Mouse (Mus musculus) liver, adult 2 months (tissue): Measurements from ENCODE around the gene Slc9a6. TPM values are rescaled to one million over a fixed set of nuclear protein-coding genes. Genes with fewer than 3 reads are reported as not detected.

ENCODE experiments used
- DNase-seq: peaks from one replicate; pipeline ENCODE4 v3.0.0-alpha.2; 2011; ENCODE audit warnings: low read depth, low spot score; ENCODE audit errors: extremely low read depth
- H3K27ac ChIP-seq: fragments of 200-500 bp; replicated peaks from 2 replicates; pipeline ENCODE4 v1.5.1; 2012; ENCODE audit warnings: low read depth, mild to moderate bottlenecking, control low read depth, inconsistent platforms, low read length; ENCODE audit not compliant: insufficient read depth
- H3K27me3 ChIP-seq: fragments of 200-500 bp; 2 replicates; pipeline ENCODE4 v1.6.1; 2012; ENCODE audit warnings: mild to moderate bottlenecking, moderate library complexity, low read length, inconsistent platforms; ENCODE audit not compliant: control insufficient read depth, insufficient read depth
- H3K36me3 ChIP-seq: fragments of 200-500 bp; 2 replicates; pipeline ENCODE4 v1.6.1; 2012; ENCODE audit warnings: low read length, inconsistent platforms; ENCODE audit not compliant: control insufficient read depth, insufficient read depth
- H3K4me1 ChIP-seq: fragments of 200-500 bp; 2 replicates; pipeline ENCODE4 v1.6.1; 2011; ENCODE audit warnings: low read length; ENCODE audit not compliant: control insufficient read depth, insufficient read depth
- H3K4me3 ChIP-seq: fragments of 200-500 bp; 2 replicates; pipeline ENCODE4 v1.5.1; 2011; ENCODE audit warnings: low read depth, mild to moderate bottlenecking, control low read depth, low read length, moderate library complexity; ENCODE audit not compliant: insufficient read depth
- H3K79me2 ChIP-seq: fragments of 200-500 bp; 2 replicates; pipeline ENCODE4 v1.6.1; 2012; ENCODE audit warnings: inconsistent platforms, mild to moderate bottlenecking, low read length, moderate library complexity; ENCODE audit not compliant: control insufficient read depth, insufficient read depth
- H3K9ac ChIP-seq: fragments of 200-500 bp; 2 replicates; pipeline ENCODE4 v1.6.1; 2012; ENCODE audit warnings: low read depth, mild to moderate bottlenecking, control low read depth, inconsistent platforms, low read length
- CTCF ChIP-seq: fragments of 200-500 bp; IDR thresholded peaks from 2 replicates; pipeline ENCODE4 v1.5.1; 2011; ENCODE audit warnings: low read depth, low read length, control low read depth
- POLR2A ChIP-seq: fragments of 200-500 bp; IDR thresholded peaks from 2 replicates; pipeline ENCODE4 v1.6.1; 2011; ENCODE audit warnings: low read length, control low read depth; ENCODE audit not compliant: insufficient read depth; ENCODE audit errors: extremely low read depth
- WGBS: fragments of 180-500 bp; shearing (Covaris S2); methylation state at CpG from one replicate; pipeline ENCODE4 v1.1.7; 2018; 5-methylcytosine and 5-hydroxymethylcytosine counted together
- polyA plus RNA-seq: library from polyadenylated mRNA; depleted of rRNA; stranded (reverse); fragments of >200 nt; gene quantifications from 2 replicates; pipeline ENCODE4 v1.2.3, GENCODE M21; 2012
- total RNA-seq: library from RNA; depleted of rRNA; stranded (reverse); fragments of >200 nt; gene quantifications from 2 replicates; pipeline ENCODE4 v1.2.3, GENCODE M21; 2014

Slc9a6 gene
- total and polyA plus RNA-seq, 2 experiments: 7.8 to 11.5 TPM

DNA sequence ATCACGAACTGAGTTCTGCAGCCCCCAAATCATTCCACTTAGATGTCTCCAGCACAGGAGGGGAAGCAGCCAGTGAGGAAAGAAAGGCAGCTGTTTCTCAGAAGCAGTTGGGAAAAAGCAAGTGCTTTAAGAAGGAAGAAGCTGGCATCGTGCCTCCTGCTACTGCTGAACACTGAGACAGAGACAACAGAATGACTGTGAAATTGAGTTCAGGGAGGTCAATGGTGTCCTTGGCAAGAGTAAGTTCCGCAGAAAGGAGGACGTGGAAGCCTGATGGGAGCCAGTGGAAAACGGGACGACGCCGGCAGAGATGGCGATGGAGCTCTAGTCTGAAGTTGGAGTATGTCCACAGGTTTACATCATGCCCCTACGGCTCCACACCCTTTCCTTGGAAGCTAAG is 74.0 kb downstream of the Slc9a6 start:
- Histone ChIP-seq H3K4me3 (no peak overlapping the region), H3K27ac (no peak overlapping the region), H3K4me1 (no peaks in the 10 kb centered on the region), H3K9ac (no peak overlapping the region), H3K27me3 (no peaks in the 10 kb centered on the region), H3K79me2 (no peaks in the 10 kb centered on the region), H3K36me3 (no peaks in the 10 kb centered on the region)
- no peak for TF ChIP-seq POLR2A
- TF ChIP-seq CTCF: no peak
- no peak for DNase-seq
- 77% methylated on average over 10 of the region's 10 CpGs for WGBS

DNA sequence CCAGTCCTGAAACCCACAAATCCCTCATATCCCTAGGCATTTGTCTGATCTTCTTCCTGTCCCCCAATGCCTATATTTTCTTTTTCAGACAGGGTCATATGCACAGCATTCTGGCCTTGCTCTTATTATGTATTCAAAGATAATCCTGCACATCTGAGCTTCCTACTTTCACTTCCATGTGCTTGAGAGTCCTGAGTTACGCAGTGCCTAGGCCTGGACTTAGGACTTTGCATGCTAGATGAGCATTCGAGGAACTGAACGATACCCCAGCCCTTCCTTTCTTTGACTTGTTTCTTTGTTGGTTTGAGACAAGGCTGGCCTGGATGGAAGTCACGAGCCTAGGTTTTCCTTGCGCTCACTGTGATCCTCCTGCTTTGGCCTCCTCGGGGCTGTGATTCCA is 83.0 kb downstream of the Slc9a6 start:
- H3K4me1 ChIP-seq: no peaks in the 10 kb centered on the region
- no peak for DNase-seq
- no peak overlapping the region for H3K27ac ChIP-seq
- no peak overlapping the region for H3K4me3 ChIP-seq
- no peak overlapping the region for H3K9ac ChIP-seq
- WGBS: 76% methylated on average over 6 of the region's 6 CpGs
- H3K79me2 ChIP-seq: no peaks in the 10 kb centered on the region
- no peaks in the 10 kb centered on the region for H3K36me3 ChIP-seq
- H3K27me3 ChIP-seq: no peaks in the 10 kb centered on the region
- TF ChIP-seq CTCF (no peak), POLR2A (no peak)

DNA sequence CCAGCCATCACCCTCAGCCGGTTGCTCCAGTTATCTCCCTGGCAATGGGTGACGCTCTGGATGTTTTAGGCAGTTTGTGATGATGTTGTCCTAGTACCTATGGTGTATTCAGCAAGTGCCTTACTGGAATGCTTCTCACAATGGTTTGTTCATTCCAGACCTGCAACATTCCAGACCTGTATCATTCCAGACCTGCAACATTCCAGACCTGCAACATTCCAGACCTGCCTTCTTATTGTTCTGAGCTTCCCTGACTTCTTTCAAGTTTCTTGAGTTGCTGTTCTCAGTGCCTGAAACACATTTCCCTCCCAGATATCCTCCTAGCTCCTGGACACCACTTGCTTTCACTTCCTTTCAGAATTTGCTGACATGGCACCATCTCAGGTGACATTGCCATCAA is 85.0 kb downstream of the Slc9a6 start:
- no peak overlapping the region for H3K4me3 ChIP-seq
- no peaks in the 10 kb centered on the region for H3K4me1 ChIP-seq
- H3K27me3 ChIP-seq: no peaks in the 10 kb centered on the region
- WGBS: 55% methylated on average over 2 of the region's 2 CpGs
- no peaks in the 10 kb centered on the region for H3K36me3 ChIP-seq
- DNase-seq: no peak
- H3K79me2 ChIP-seq: no peaks in the 10 kb centered on the region
- no peak for TF ChIP-seq POLR2A
- no peak for TF ChIP-seq CTCF
- no peak overlapping the region for H3K27ac ChIP-seq
- H3K9ac ChIP-seq: no peak overlapping the region

DNA sequence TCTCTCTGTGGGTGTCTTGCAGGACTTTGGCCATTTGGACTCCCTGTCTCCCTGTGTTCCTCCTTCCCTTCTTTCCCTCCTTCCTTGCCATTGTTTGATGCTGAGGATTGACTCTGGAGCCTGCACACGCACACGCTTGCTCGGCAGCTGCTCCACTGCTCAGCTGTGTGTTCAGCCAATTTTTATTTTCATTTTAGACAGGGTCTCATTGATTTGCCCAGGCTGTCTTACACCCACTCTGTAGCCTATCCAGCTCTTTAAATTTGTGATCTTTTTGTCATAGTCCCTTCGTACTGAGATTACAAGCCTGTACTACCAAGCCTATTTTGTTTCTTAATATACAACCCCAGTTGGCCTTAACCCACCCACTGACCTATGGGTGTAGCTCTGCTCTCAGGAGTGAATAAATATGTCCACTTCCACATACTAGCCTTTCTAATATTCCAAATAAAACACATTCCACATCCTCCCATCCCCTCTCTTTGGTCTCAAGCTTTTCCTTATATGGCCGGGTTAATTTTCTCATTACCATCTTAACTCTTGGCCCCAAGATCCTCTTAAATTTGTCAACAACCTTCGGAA is 87.7 kb downstream of the Slc9a6 start:
- Histone ChIP-seq H3K4me1 (no peaks in the 10 kb centered on the region), H3K4me3 (no peak overlapping the region), H3K27me3 (no peaks in the 10 kb centered on the region), H3K79me2 (no peaks in the 10 kb centered on the region), H3K36me3 (no peaks in the 10 kb centered on the region), H3K9ac (no peak overlapping the region), H3K27ac (no peak overlapping the region)
- TF ChIP-seq POLR2A (no peak), CTCF (no peak)
- 79% methylated on average over 6 of the region's 6 CpGs for WGBS
- no peak for DNase-seq

DNA sequence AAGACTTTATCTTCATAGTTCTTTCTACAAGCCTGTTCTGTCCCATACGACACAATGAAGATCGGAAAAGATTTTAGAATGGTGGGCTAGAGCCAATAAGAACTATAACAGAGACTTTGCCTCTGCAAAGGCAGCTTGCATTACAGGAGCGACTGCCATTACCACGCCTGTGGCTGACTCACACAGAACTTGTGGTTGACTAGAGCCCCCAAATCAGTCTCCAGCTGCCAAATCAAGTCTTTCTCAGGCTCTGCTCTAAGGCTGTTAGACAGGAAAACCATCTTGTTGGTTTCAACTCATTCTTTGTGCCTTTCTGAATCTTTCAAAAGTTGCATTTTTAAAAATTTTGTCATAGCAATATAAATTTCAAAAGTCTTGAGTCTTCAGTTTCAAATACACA is 88.3 kb downstream of the Slc9a6 start:
- Histone ChIP-seq H3K27ac (no peak overlapping the region), H3K4me1 (no peaks in the 10 kb centered on the region), H3K79me2 (no peaks in the 10 kb centered on the region), H3K4me3 (no peak overlapping the region), H3K9ac (no peak overlapping the region), H3K27me3 (no peaks in the 10 kb centered on the region), H3K36me3 (no peaks in the 10 kb centered on the region)
- no peak for TF ChIP-seq CTCF
- no peak for TF ChIP-seq POLR2A
- DNase-seq: no peak
- WGBS: 87% methylated on average over 4 of the region's 4 CpGs

DNA sequence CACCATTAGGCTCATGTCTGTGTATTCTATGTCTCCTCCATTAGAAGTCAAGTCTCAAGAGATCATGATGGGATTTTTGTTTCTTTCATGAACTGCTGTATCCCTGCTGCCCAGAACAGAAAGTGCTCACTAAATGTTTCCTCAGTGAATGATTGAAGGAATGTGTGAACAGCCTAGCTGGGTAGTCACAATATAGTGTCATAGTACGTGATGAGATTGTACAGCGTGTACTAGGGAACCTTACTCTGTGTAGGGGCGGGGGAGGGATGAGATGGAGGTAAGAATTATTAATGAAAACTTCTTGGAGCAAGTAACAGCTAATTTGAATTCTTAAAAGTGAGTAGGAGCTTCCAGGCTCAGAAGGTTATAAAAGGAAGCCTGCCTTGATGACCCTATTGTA is 91.7 kb downstream of the Slc9a6 start:
- no peaks in the 10 kb centered on the region for H3K4me1 ChIP-seq
- no peak overlapping the region for H3K4me3 ChIP-seq
- no peak overlapping the region for H3K9ac ChIP-seq
- no peak for DNase-seq
- WGBS: 86% methylated on average over 3 of the region's 3 CpGs
- no peaks in the 10 kb centered on the region for H3K79me2 ChIP-seq
- no peaks in the 10 kb centered on the region for H3K27me3 ChIP-seq
- no peak overlapping the region for H3K27ac ChIP-seq
- no peaks in the 10 kb centered on the region for H3K36me3 ChIP-seq
- TF ChIP-seq POLR2A (no peak), CTCF (no peak)
